Mouse (Mus musculus) forebrain, embryonic 10.5 days (tissue): ENCODE measurements around the gene Bend3. TPM values are rescaled to one million over a fixed set of nuclear protein-coding genes. Genes with fewer than 3 reads are reported as not detected.

Experiments
- DNase-seq: peaks from one replicate; pipeline ENCODE4 v3.0.0-alpha.2; 2017; ENCODE audit warnings: low spot score; ENCODE audit errors: extremely low spot score
- H3K27ac ChIP-seq: fragments of 300-500 bp; sonication (generic); 2 replicates; pipeline ENCODE4 v1.5.1; 2016; ENCODE audit warnings: mild to moderate bottlenecking
- H3K27me3 ChIP-seq: fragments of 300-500 bp; sonication (generic); 2 replicates; pipeline ENCODE4 v1.6.1; 2016; ENCODE audit warnings: mild to moderate bottlenecking; ENCODE audit not compliant: poor library complexity, severe bottlenecking
- H3K36me3 ChIP-seq: fragments of 300-500 bp; sonication (generic); replicated peaks from 2 replicates; pipeline ENCODE4 v1.6.1; 2016; ENCODE audit warnings: mild to moderate bottlenecking, moderate library complexity
- H3K4me1 ChIP-seq: fragments of 300-500 bp; sonication (generic); 2 replicates; pipeline ENCODE4 v1.6.1; 2016
- H3K4me3 ChIP-seq: fragments of 300-500 bp; sonication (generic); 2 replicates; pipeline ENCODE4 v1.5.1; 2016; ENCODE audit warnings: mild to moderate bottlenecking, moderate library complexity
- H3K9me3 ChIP-seq: fragments of 300-500 bp; sonication (generic); 2 replicates; pipeline ENCODE4 v1.6.1; 2016; ENCODE audit warnings: mild to moderate bottlenecking, moderate library complexity
- WGBS: fragments of 180-500 bp; shearing (Covaris S2); methylation state at CpG from one replicate; pipeline ENCODE4 v1.1.7; 2016; 5-methylcytosine and 5-hydroxymethylcytosine counted together
- polyA plus RNA-seq: library from polyadenylated mRNA; unstranded; fragments of >200 nt; fragmentation: Nextera tagmentation; extraction: Ambion mirVana; gene quantifications from 2 replicates; pipeline ENCODE4 v1.2.1, GENCODE M21; 2016

Gene Bend3
- 8.8 and 9.2 TPM in 2 replicates for polyA plus RNA-seq

DNA sequence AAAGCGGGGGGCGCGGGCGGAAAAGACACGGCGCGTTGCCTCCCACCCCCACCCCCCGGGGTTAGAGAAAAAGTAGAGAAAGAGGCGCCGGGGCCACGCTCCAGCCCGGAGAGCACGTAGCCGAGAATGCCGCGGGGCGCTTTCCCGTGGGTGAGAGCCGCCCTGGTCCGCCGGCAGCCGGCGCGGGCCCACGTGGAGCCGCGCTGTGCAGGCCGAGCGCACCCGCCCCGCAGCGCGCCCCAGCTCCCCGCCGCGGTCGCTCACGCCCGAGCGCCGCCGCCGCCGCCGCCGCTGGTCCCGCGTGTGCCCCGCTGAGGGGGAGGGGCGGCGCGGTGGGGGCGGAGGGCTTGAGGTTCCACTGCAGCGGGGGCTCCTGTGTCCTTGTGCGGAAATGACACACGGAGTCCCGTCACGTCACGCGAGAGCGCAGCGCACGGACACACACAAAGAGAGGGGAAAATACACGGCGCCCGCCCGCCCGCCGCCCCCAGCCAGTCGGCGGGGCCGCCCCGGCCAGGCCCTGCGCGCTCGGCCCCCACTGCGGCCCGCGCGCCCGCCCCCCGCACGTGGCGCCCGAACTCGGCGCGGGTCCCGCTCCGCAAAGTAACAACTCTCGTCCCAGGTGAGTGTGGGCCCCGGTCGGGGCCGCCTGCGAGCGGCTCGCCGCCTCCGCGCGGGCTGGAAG is at the start of gene Bend3:
Gene Bend3, plus strand, starts transcription at position 81 of the 685 bp plus-strand sequence.
- peak; percentile 58 for DNase-seq
- Histone ChIP-seq H3K36me3 (no peaks in the 10 kb centered on the region), H3K9me3 (no peaks in the 10 kb centered on the region), H3K27me3 (no peaks in the 10 kb centered on the region), H3K27ac (peak within 1 kb of the TSS; percentile 100), H3K4me1 (peaks cover 57% of the 10 kb centered on the region), H3K4me3 (peak within 1 kb of the TSS; percentile 85)
- WGBS = under 1% methylated on average over 88 of the region's 101 CpGs

DNA sequence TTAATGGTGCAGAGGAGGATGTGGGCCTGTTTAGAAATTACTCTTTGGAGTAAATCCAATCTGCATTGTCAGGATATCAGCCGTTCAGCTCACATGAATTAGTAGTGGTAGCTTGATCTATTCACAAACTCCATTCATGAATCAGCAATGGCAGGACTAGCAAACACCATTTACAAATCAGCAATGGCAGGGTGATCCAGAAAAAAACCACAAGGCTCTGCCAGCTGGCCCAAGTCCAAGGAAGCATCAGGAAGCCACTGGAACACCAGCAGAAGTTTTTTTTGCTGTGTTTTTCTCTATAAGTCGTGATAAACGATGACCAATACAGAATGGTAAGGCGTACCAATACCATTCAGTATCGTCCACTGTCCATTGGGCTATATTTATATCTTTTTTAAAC is 48.0 kb upstream of the Bend3 start:
- H3K27ac ChIP-seq = no peak overlapping the region
- peaks cover 5% of the 10 kb centered on the region; the same call in 1 of the 2 replicates for H3K9me3 ChIP-seq
- DNase-seq = no peak
- H3K4me3 ChIP-seq = no peak overlapping the region
- peaks cover 21% of the 10 kb centered on the region for H3K4me1 ChIP-seq
- 97% methylated on average over 5 of the region's 5 CpGs for WGBS
- H3K27me3 ChIP-seq = no peaks in the 10 kb centered on the region
- H3K36me3 ChIP-seq = peaks cover 2% of the 10 kb centered on the region

DNA sequence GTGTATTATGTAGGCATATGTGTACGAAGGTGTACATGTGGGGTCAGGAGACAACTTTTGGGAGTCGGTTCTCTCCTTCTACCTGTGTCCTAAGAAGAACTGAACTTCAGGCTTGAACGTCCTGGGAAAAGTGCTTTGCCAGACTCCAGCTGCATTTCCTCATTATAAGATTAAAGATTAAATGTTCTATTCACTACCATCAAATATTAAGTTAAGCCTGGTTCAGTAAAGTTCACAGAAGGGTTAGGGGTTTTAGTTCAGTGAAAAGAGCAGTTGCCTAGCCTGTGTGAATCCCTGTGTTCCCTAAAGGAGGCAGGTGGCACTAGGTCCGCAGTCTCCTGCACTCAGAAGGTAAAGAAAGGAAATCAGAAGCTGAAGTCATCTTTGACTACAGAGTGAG is 44.3 kb upstream of the Bend3 start:
- Histone ChIP-seq H3K4me1 (peaks cover 26% of the 10 kb centered on the region), H3K27me3 (0 out of 2 replicates have a peak, but pooled peaks cover 5% of the 10 kb centered on the region), H3K36me3 (peaks cover 5% of the 10 kb centered on the region), H3K9me3 (peaks cover 5% of the 10 kb centered on the region; the same call in 1 of the 2 replicates), H3K4me3 (no peak overlapping the region), H3K27ac (no peak overlapping the region)
- DNase-seq = no peak
- WGBS = 95% methylated on average over 4 of the region's 4 CpGs

DNA sequence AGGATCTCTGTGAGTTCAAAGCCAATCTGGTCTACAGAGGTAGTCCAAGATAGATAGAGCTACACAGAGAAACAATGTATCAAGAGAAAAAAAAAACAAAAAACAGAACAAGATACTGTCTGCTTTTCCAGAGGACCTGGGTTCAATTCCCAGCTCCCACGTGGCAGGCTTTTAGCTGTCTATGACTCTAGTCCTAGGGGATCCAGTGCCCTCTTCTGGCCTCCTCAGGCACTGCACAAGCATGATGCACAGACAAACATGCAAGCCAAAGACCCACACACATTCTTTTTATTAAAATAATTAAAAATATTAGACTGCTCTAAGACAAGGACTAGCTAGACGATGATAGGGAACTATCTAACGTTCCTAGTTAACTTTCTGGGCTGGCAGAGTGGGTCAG is 42.9 kb upstream of the Bend3 start:
- H3K27me3 ChIP-seq = 0 out of 2 replicates have a peak, but pooled peaks cover 5% of the 10 kb centered on the region
- DNase-seq = no peak
- H3K36me3 ChIP-seq = peaks cover 5% of the 10 kb centered on the region
- H3K27ac ChIP-seq = no peak overlapping the region
- H3K4me3 ChIP-seq = no peak overlapping the region
- H3K9me3 ChIP-seq = peaks cover under 1% of the 10 kb centered on the region; the same call in 1 of the 2 replicates
- WGBS = 89% methylated on average over 3 of the region's 3 CpGs
- peaks cover 40% of the 10 kb centered on the region for H3K4me1 ChIP-seq

DNA sequence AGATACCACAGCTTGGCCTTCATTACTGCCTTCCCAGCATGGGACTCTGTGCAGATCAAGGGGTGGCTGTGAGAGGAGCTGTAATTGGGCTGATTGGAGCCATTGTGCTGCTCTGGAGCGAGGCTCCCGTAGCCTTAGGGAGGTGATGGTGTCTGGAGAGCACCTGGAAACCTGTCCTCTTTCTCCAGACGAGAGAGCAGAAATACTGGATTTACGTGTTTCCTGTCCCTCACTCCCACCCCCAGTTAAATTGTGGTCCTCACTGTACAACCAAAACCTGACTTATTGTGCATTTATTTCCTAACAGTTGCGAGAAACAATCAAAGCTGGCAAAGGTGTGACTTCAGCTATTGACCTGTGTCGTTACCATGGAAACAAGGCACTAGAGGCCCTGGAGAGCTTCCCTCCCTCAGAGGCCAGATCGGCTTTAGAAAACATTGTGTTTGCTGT is 39.1 kb upstream of the Bend3 start:
- H3K9me3 ChIP-seq = no peaks in the 10 kb centered on the region; the same call in 1 of the 2 replicates
- H3K4me3 ChIP-seq = peak overlapping the region; percentile 27
- H3K36me3 ChIP-seq = peaks cover 5% of the 10 kb centered on the region
- H3K27me3 ChIP-seq = 0 out of 2 replicates have a peak, but pooled peaks cover 5% of the 10 kb centered on the region
- peak; percentile 75 for DNase-seq
- peak overlapping the region; percentile 83 for H3K27ac ChIP-seq
- H3K4me1 ChIP-seq = peaks cover 51% of the 10 kb centered on the region
- WGBS = 6% methylated on average over 7 of the region's 7 CpGs

DNA sequence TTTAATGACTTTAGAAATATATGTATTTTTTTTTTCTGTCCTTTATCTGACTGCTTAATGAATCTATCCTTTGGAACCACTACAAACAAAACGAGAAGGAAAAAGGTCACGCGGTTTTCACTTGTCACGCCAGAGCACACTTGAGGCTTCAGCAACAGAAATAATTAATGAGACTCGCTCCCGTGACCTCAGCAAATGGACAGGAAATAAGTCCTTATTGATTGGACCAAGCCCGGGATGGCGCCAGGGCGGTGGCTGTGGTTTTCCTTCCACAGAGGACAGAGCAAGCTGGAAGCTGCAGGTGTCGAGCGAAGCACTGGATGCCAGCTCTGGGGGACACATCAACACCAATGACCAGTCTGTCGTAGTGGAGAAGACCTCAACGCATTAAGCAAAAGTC is 38.6 kb upstream of the Bend3 start:
- Histone ChIP-seq H3K4me1 (peaks cover 51% of the 10 kb centered on the region), H3K9me3 (no peaks in the 10 kb centered on the region; the same call in 1 of the 2 replicates), H3K27me3 (0 out of 2 replicates have a peak, but pooled peaks cover 5% of the 10 kb centered on the region), H3K27ac (peak overlapping the region; percentile 83), H3K36me3 (peaks cover 5% of the 10 kb centered on the region), H3K4me3 (peak overlapping the region; percentile 27; the same call in 1 of the 2 replicates)
- 30% methylated on average over 13 of the region's 13 CpGs for WGBS
- DNase-seq = peak; percentile 53

DNA sequence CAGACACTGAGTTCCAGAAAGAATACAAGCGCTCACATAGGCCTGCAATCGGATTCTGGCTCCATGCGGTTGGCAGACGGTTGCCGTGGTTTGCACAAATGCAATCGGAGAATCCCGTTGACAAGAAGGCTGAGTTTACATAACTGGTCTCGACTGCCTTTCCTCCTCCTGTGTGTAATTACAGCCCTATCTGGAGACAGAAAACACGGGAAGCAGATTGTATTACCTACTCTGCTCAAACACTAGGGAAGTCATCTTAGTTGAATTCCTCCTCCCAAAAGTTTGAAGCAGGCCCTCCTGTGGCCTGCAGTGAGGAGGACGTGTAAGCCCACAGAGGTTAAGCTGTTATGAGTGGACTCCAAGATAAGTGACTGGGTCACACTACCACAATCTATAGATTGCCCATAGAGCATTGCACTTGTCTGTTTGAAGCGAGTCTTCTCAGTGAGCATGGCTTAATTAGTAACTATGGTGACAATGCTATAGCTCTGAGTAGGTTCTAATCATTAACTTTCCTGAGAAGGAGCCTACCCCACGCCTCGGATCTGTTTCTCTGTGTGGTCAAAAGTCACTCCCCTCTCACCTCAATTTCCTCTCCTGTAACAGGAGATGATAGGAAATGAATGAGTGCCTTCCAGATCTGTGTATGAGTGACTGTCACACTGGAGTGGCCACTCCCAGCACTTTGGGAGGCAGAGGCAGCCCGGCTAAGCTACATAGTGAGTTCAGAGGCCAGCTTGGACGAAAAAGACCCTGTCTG is 37.5 kb upstream of the Bend3 start:
- H3K36me3 ChIP-seq = no peaks in the 10 kb centered on the region
- WGBS = 70% methylated on average over 15 of the region's 15 CpGs
- 0 out of 2 replicates have a peak, but pooled peaks cover 5% of the 10 kb centered on the region for H3K27me3 ChIP-seq
- peak; percentile 26 for DNase-seq
- peaks cover 51% of the 10 kb centered on the region for H3K4me1 ChIP-seq
- peak overlapping the region; percentile 83 for H3K27ac ChIP-seq
- H3K4me3 ChIP-seq = no peak overlapping the region
- peaks cover 4% of the 10 kb centered on the region; the same call in 1 of the 2 replicates for H3K9me3 ChIP-seq

DNA sequence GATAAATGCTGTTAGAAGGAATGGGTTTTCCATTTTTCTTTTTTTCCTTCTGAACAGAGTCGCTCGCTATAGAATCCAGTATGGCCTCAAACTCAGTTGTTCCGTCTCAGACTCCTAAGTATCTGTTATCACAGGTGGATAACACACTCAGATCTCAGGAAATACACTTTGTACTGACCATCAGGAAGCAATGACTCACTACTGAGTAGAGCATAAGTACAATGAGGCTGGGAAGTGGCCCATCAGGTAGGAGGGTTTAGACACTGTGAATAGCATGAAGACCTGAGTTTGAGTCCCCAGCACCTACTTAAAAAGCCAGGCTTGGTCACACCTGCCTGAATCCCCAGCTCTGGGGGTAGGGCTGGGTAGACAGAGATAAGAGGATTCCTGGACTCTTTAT is 30.0 kb upstream of the Bend3 start:
- Histone ChIP-seq H3K27ac (no peak overlapping the region), H3K36me3 (no peaks in the 10 kb centered on the region), H3K27me3 (peaks cover 18% of the 10 kb centered on the region), H3K4me3 (no peak overlapping the region), H3K4me1 (peaks cover 13% of the 10 kb centered on the region), H3K9me3 (peaks cover 4% of the 10 kb centered on the region; the same call in 1 of the 2 replicates)
- 95% methylated on average over 3 of the region's 3 CpGs for WGBS
- no peak for DNase-seq

DNA sequence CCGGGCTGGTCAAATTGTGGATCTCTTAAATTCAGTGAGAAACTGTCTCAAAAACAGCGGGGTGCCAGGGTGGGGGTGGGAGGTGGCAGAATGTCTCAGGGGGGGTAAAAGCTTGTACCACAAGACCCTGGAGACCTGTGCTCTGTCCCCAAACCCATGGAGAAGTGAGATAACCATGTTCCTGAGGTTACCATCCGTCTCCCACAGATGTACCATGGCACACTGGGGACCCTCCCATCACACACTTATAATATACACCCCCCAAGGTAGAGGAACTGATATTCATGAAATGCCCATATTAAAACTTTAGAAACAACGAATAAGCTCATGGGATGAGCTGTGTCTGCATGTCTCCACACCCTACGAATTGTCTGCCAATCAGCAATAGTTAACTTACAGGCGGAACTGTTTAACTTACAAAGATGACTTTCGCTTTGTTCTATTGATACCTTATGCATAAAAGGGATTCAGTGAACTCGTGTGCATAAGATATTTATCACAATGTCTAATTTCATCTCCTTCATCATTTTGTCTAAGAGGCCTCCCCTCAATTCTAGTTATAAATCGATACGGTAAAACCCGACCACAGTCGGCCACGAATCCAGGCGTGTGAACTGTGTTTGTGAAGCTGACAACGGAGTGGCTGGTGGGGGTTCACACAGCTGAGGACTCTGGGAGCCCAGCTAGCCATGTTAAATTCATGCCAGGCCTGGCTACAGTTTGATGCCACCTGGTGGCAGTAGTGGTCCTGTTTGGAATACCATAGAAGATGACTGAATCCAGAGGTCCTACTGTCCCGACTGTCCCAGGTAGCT is 26.6 kb upstream of the Bend3 start:
- Histone ChIP-seq H3K27ac (peak overlapping the region; percentile 58; the same call in 1 of the 2 replicates), H3K4me3 (peak overlapping the region; percentile 31), H3K36me3 (no peaks in the 10 kb centered on the region), H3K4me1 (peaks cover 13% of the 10 kb centered on the region), H3K27me3 (peaks cover 18% of the 10 kb centered on the region), H3K9me3 (no peaks in the 10 kb centered on the region; the same call in 1 of the 2 replicates)
- DNase-seq = peak; percentile 79
- WGBS = 34% methylated on average over 16 of the region's 16 CpGs

DNA sequence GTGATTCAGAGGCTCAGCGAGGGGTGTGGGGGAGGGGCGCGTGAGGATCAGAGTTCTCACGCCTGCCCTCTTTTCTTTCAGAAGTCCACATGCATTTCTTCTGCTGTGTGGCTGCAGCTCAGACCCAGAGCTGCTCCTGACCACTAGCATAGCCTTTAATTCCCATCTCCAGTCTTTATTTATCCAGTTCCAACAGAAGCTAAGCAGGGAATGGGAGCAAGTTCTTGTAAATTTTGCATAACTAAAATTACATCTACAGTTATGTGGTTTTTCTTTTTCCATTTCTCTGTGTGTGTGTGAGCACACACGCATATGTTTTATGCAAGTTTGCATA is 26.0 kb upstream of the Bend3 start:
- H3K27ac ChIP-seq = peak overlapping the region; percentile 58; the same call in 1 of the 2 replicates
- H3K4me1 ChIP-seq = peaks cover 13% of the 10 kb centered on the region
- H3K36me3 ChIP-seq = no peaks in the 10 kb centered on the region
- H3K27me3 ChIP-seq = peaks cover 18% of the 10 kb centered on the region
- H3K4me3 ChIP-seq = peak overlapping the region; percentile 31
- no peak for DNase-seq
- WGBS = 18% methylated on average over 5 of the region's 5 CpGs
- peaks cover 4% of the 10 kb centered on the region; the same call in 1 of the 2 replicates for H3K9me3 ChIP-seq

DNA sequence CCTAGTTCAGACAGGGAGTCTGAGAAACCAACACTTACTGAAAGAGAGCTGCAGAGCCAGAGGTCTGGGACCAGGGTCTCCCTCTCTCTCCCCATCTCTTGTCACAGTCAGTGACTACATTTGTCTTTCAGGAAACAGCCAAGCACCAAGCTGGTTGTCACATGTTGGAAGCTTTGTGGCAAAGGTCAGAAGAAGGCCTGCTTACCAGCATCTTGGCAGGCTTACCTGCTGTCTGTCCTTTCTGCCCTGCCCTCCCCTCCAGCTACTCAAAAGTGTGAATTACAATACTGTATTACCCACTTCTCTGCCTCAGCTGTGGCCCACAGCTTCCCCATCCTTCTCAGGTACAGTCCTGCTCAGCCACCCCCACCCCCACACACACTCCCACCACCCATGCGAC is 24.4 kb upstream of the Bend3 start:
- DNase-seq = no peak
- Histone ChIP-seq H3K4me3 (no peak overlapping the region), H3K36me3 (no peaks in the 10 kb centered on the region), H3K4me1 (peaks cover 13% of the 10 kb centered on the region), H3K27me3 (peaks cover 18% of the 10 kb centered on the region), H3K9me3 (peaks cover 7% of the 10 kb centered on the region; the same call in 1 of the 2 replicates), H3K27ac (no peak overlapping the region)
- 76% methylated on average over 1 of the region's 1 CpGs for WGBS

DNA sequence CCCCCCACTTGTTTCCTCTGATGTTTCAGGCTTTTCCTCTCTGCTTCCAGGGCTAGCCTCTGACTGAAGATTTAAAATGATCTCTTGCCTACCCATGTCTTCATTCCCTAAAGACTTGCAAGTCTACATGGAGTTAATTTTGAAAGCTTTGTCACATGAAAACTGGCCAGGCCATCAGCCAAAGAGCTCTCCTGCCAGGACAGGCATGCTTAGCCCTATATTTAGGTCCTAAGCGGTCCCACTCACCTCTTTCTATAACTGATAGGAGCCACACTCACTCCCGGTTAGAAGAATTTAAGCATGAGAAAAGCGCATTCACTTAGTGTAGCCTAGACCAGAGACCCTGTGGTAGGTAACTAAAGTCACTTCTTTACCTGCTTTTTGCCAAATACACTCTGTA is 24.0 kb upstream of the Bend3 start:
- Histone ChIP-seq H3K27ac (no peak overlapping the region), H3K9me3 (peaks cover 7% of the 10 kb centered on the region; the same call in 1 of the 2 replicates), H3K4me3 (no peak overlapping the region), H3K36me3 (no peaks in the 10 kb centered on the region), H3K4me1 (peaks cover 13% of the 10 kb centered on the region), H3K27me3 (peaks cover 18% of the 10 kb centered on the region)
- no peak for DNase-seq
- WGBS = 96% methylated on average over 3 of the region's 3 CpGs
